Mouse (Mus musculus): Measurements from ENCODE around the gene Gbf1.

- TF ChIP-seq POLR2A (IDR thresholded peaks at IDR 0.05; ENCODE audit: insufficient read depth, low read depth, low read length) (no peak), CTCF (IDR thresholded peaks at IDR 0.05) (no peak), EP300 (IDR thresholded peaks at IDR 0.05; ENCODE audit: insufficient read depth, low read depth, low read length) (no peak)
Measured at GRCm38 (mm10) chr19:46224882-46225281, 72.6 kb downstream of the Gbf1 start.
